Mouse (Mus musculus) stomach, postnatal 0 days (tissue): Measurements from ENCODE around the gene Car5a. TPM values are rescaled to one million over a fixed set of nuclear protein-coding genes. Genes with fewer than 3 reads are reported as not detected.

Experiments
- ATAC-seq: fragments of 200-750 bp; cut with Nextera tagmentation; 2 replicates; pipeline ENCODE4 v1.8.0; 2017; ENCODE audit not compliant: low FRiP score, low TSS enrichment
- DNase-seq: peaks from one replicate; pipeline ENCODE4 v3.0.0-alpha.2; 2016; ENCODE audit warnings: low spot score
- H3K27ac ChIP-seq: fragments of 300-500 bp; sonication (generic); replicated peaks from 2 replicates; pipeline ENCODE4 v1.5.1; 2014; ENCODE audit warnings: mild to moderate bottlenecking, control low read depth
- H3K27me3 ChIP-seq: fragments of 300-500 bp; sonication (generic); 2 replicates; pipeline ENCODE4 v1.6.1; 2014; ENCODE audit warnings: low read length; ENCODE audit not compliant: control insufficient read depth, insufficient read depth
- H3K36me3 ChIP-seq: fragments of 300-500 bp; sonication (generic); 2 replicates; pipeline ENCODE4 v1.6.1; 2014; ENCODE audit warnings: low read length, mixed read lengths; ENCODE audit not compliant: control insufficient read depth, insufficient read depth
- H3K4me1 ChIP-seq: fragments of 300-500 bp; sonication (generic); replicated peaks from 2 replicates; pipeline ENCODE4 v1.6.1; 2014; ENCODE audit warnings: antibody characterized with exemption; ENCODE audit not compliant: control insufficient read depth, insufficient read depth
- H3K4me2 ChIP-seq: fragments of 300-500 bp; sonication (generic); replicated peaks from 2 replicates; pipeline ENCODE4 v1.6.1; 2014; ENCODE audit warnings: low read depth, mild to moderate bottlenecking, control low read depth, moderate library complexity
- H3K4me3 ChIP-seq: fragments of 300-500 bp; sonication (generic); 2 replicates; pipeline ENCODE4 v1.5.1; 2014; ENCODE audit warnings: low read depth, low read length, control low read depth
- H3K9ac ChIP-seq: fragments of 300-500 bp; sonication (generic); 2 replicates; pipeline ENCODE4 v1.6.1; 2014; ENCODE audit warnings: mild to moderate bottlenecking, low read length, control low read depth, mixed read lengths
- H3K9me3 ChIP-seq: fragments of 300-500 bp; sonication (generic); 2 replicates; pipeline ENCODE4 v1.6.1; 2016; ENCODE audit warnings: low read length; ENCODE audit not compliant: control insufficient read depth
- CTCF ChIP-seq: IDR thresholded peaks from 2 replicates; pipeline ENCODE4 v1.5.1; 2016; ENCODE audit warnings: antibody characterized with exemption, low read depth, mild to moderate bottlenecking, moderate library complexity
- EP300 ChIP-seq: optimal IDR thresholded peaks from 2 replicates; pipeline ENCODE3; 2016; ENCODE audit warnings: antibody characterized with exemption
- WGBS: fragments of 180-500 bp; shearing (Covaris S2); extraction: QIAGEN DNeasy Blood & Tissue Kit; methylation state at CpG from one replicate; pipeline ENCODE4 v1.1.7; 2014; 5-methylcytosine and 5-hydroxymethylcytosine counted together
- polyA plus RNA-seq: library from polyadenylated mRNA; unstranded; fragments of >200 nt; fragmentation: Nextera tagmentation; extraction: Ambion mirVana; gene quantifications from 2 replicates; pipeline ENCODE4 v1.2.1, GENCODE M21; 2015

The Car5a gene
- polyA plus RNA-seq, 1 experiment from 2014 or later: 0.30 TPM

DNA sequence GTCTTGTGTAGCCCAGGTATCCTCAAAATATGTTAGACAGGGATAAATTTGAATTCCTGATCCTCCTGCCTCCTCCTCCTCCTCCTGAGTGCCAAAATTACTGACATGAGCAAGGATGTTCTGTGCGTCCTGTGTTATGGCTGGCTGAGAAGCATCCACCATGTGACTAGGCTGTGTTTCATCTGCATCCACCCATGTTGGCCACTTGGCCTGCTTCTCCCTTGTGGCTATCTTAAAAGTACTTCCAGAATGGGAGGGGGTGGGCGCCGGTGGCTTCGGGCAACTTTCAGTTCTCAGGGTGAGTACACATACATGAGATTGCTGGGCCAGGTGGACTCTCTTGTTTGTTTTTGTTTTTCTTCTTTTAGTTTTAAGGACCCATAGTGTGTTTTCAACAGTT lies 25.5 kb downstream of the Car5a start:
- no peak for TF ChIP-seq EP300
- no peak for TF ChIP-seq CTCF
- no peak overlapping the region for H3K9ac ChIP-seq
- WGBS: 64% methylated on average over 4 of the region's 4 CpGs
- H3K36me3 ChIP-seq: no peaks in the 10 kb centered on the region
- ATAC-seq (no peak), DNase-seq (no peak)
- peaks cover 2% of the 10 kb centered on the region; the same call in 1 of the 2 replicates for H3K4me1 ChIP-seq
- H3K4me3 ChIP-seq: no peak overlapping the region
- no peak overlapping the region for H3K4me2 ChIP-seq
- H3K27ac ChIP-seq: no peak overlapping the region
- no peaks in the 10 kb centered on the region for H3K27me3 ChIP-seq
- H3K9me3 ChIP-seq: no peaks in the 10 kb centered on the region

DNA sequence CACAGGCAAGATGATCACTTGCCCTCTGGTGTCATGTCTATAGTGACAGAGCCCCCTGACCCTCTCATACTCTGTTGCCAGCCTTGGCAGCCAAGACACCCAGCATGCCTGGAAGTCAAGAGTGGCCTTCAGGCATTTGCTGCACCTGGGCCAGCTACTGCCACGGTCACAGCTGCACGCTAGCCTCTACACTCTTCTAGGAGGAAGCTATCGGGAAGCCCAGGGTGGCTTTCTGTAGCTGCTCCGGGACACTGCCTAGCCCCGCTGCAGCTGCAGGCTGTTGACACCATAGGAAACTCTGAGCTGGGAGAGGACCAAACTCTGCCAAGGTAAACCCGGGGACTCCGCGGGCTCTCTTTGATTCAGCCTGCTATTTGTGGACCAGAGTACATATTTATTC lies 31.3 kb downstream of the Car5a start:
- H3K9ac ChIP-seq: no peak overlapping the region
- WGBS: 59% methylated on average over 8 of the region's 8 CpGs
- TF ChIP-seq CTCF (no peak), EP300 (no peak)
- no peaks in the 10 kb centered on the region for H3K27me3 ChIP-seq
- no peak overlapping the region for H3K27ac ChIP-seq
- no peaks in the 10 kb centered on the region for H3K36me3 ChIP-seq
- ATAC-seq (no peak), DNase-seq (peak; percentile 41)
- H3K4me3 ChIP-seq: no peak overlapping the region
- no peaks in the 10 kb centered on the region for H3K9me3 ChIP-seq
- no peak overlapping the region for H3K4me2 ChIP-seq
- H3K4me1 ChIP-seq: no peaks in the 10 kb centered on the region

DNA sequence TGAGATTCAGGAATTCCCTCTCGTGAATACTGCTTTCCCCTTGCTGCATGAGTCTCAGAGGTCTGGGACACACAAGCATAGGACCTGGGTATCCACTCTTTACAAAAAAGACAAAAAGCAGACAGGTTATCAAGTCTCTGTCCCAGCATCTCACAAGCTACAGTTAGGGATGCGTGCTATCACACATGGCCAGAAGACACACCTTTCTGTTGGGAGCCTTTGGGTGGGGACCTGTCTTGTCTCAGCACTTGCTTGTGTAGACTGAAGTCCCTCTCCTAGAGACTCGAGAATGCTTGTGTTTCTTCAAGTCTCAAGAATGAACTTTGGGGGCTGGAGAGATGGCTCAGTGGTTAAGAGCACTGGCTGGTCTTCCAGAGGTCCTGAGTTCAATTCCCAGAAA lies 31.9 kb downstream of the Car5a start:
- H3K9ac ChIP-seq: no peak overlapping the region
- DNase-seq: no peak
- H3K27me3 ChIP-seq: no peaks in the 10 kb centered on the region
- ATAC-seq: no peak
- H3K36me3 ChIP-seq: no peaks in the 10 kb centered on the region
- TF ChIP-seq CTCF: no peak
- no peak for TF ChIP-seq EP300
- H3K4me2 ChIP-seq: no peak overlapping the region
- peaks cover 3% of the 10 kb centered on the region; the same call in 1 of the 2 replicates for H3K4me1 ChIP-seq
- WGBS: 71% methylated on average over 3 of the region's 3 CpGs
- H3K9me3 ChIP-seq: no peaks in the 10 kb centered on the region
- no peak overlapping the region for H3K27ac ChIP-seq
- H3K4me3 ChIP-seq: no peak overlapping the region

DNA sequence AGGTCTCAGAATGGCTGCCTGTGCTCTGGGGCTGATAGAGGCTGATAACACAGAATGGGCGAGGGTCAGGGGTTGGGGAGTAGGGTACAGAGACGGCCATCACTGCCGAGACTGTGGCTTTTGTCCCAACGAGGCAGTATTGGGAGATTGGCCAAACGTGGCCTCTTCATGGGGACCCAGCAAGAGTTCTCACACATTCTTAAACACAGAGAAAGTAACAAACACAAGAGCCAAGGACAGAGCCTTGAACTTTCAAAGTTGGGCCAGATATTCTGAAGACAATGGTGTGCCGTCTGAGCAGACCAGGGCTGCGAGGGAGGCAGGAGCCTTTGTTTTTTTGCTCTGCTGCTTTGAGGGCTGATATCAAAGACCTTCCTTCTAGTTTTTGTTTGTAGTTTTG lies 32.7 kb downstream of the Car5a start:
- Histone ChIP-seq H3K9me3 (no peaks in the 10 kb centered on the region), H3K4me1 (peaks cover 3% of the 10 kb centered on the region), H3K9ac (no peak overlapping the region), H3K36me3 (no peaks in the 10 kb centered on the region), H3K27me3 (no peaks in the 10 kb centered on the region), H3K4me2 (no peak overlapping the region), H3K4me3 (no peak overlapping the region), H3K27ac (no peak overlapping the region)
- no peak for ATAC-seq
- DNase-seq: no peak
- TF ChIP-seq CTCF: no peak
- TF ChIP-seq EP300: no peak
- WGBS: 70% methylated on average over 7 of the region's 7 CpGs

DNA sequence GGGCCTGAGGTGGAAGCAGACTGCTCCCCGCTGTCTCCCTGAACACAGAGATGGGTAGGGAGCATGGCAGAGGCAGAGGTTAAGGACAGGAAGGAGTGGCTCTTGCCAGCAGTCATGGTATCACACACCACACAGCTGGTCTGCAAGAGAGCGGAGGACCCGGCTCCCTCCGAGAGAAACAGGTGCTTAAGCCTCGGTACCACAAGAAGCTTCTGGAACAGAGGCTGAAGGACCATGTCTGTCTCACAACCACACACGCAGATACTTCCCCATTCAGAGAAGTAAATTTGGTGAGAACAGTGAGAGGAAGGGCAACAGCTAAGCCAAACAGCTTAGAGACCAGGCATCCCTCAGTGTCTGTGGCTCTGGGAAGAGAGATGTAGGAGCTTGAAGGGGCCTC lies 33.3 kb downstream of the Car5a start:
- no peak overlapping the region for H3K4me3 ChIP-seq
- DNase-seq: no peak
- no peak overlapping the region for H3K27ac ChIP-seq
- H3K9ac ChIP-seq: no peak overlapping the region
- H3K36me3 ChIP-seq: no peaks in the 10 kb centered on the region
- H3K4me1 ChIP-seq: peaks cover 3% of the 10 kb centered on the region
- no peaks in the 10 kb centered on the region for H3K27me3 ChIP-seq
- WGBS: 87% methylated on average over 6 of the region's 6 CpGs
- TF ChIP-seq EP300 (no peak), CTCF (no peak)
- ATAC-seq: no peak
- H3K4me2 ChIP-seq: no peak overlapping the region
- no peaks in the 10 kb centered on the region for H3K9me3 ChIP-seq

DNA sequence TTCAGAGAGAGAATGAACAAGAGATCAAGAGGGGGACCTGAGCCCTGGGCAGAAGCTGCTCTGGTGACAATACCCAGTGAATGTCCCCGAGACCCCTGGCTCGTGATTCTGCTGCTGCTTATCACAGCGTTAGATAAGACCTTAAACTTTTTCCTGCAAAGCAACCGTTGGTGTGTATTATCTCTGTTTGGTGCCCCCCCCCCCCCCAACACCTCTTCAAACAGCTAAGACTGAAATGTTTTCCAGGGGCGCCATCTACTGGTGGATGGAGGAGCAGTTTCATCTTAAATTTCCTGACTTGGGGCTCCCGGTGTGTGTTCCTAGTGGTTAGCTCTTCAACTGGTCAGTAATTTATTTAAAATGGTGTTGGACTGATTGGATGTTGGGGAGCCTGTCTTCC lies 35.0 kb downstream of the Car5a start:
- TF ChIP-seq CTCF (peak; percentile 89), EP300 (no peak)
- peak; percentile 81 for DNase-seq
- H3K9me3 ChIP-seq: no peaks in the 10 kb centered on the region
- H3K4me2 ChIP-seq: no peak overlapping the region
- 7% methylated on average over 6 of the region's 6 CpGs for WGBS
- no peak overlapping the region for H3K4me3 ChIP-seq
- H3K9ac ChIP-seq: no peak overlapping the region
- ATAC-seq: no peak
- peaks cover 3% of the 10 kb centered on the region for H3K4me1 ChIP-seq
- H3K27me3 ChIP-seq: no peaks in the 10 kb centered on the region
- no peak overlapping the region for H3K27ac ChIP-seq
- no peaks in the 10 kb centered on the region for H3K36me3 ChIP-seq
